Mouse (Mus musculus): ENCODE measurements around the gene Top1. TPM values are rescaled to one million over a fixed set of nuclear protein-coding genes. Genes with fewer than 3 reads are reported as not detected.

Gene Top1
- polyA plus RNA-seq (2015; fragmentation: Nextera tagmentation; extraction: Ambion mirVana): 32.1 and 34.1 TPM in 2 replicates

DNA sequence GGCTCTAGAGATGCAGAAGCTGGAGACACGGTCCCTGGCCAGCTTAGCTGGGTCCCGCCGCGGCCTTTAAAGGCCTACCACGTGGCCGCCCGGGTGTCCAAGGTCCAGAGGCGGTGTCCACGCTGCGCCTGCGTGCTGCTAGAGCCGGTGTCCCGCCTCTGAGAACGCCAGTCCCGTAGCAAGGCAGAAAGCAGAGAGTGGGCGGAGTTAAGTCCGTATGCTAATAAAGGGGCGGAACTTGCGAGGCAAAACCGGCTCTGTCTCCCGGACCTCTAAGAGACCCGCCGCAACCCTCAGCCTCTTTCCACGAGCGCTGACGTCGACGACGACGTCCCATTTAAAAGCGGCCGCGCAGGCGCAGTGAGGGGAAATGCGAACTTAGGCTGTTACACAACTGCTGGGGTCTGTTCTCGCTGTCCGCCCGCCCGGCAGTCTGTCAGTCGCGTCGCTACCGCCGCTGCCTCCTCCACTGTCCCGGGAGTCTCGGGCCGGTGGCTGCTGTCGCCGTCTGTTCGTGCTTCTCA lies at the start of gene Top1:
Gene Top1 (plus strand): TSS at position 275 of the 524 bp plus-strand sequence.

DNA sequence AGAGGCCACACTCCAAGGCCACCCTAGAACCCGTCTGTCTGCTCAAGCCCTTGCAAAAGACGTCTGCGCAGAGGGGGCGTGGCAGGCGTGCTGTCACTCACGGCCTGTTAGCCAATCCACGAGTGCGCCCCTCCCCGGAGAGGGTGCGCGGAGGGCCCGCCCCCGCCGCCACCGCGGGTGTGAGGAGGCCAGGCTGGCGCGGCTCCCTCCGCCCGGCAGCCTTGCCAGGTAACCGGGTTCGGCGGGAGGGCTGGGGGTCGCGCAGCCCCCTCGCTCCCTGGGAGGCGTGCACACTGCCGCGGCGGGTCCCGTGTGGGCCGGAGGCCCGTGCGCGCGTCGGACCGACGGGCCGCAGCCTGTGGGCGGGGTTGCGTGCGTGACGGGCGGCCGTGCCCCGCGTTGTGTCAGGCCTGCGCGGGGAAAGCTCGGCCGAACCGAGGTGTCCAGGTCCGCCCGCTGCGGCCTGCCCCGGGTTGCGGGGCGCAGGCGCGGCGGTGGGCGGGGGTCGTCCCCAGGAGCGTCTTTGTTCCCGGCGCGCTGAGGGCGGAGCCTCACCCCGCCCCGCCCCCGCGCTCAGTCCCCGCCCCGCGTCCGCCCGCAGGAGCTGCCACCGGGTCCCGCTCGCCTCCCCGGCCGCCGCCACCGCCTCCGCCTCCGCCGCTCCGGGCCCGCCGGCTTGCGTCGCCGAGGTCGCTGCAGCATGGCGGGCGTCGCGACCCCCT lies 85.6 kb downstream of the Top1 start, which contains the start of gene Plcg1:
Gene Plcg1 (plus strand): TSS at position 184 of the 722 bp plus-strand sequence.

Small RNA genes lying within 50 kb of the gene (microRNA-seq; reads per million reads assigned to microRNA genes)
- 0 reads per million in 2 experiments for gene Gm23968

Other genes with a start within 250 kb of the Top1 start
- gene Plcg1, start 85.4 kb downstream of the Top1 start, polyA plus RNA-seq (2015; fragmentation: Nextera tagmentation; extraction: Ambion mirVana): 18.7 and 19.1 TPM in 2 replicates
- gene Zhx3, start 227.1 kb downstream of the Top1 start, polyA plus RNA-seq (2015; fragmentation: Nextera tagmentation; extraction: Ambion mirVana): 7.6 and 8.2 TPM in 2 replicates
- 1.3 and 1.6 TPM in 2 replicates for gene Lpin3, start 234.8 kb downstream of the Top1 start, polyA plus RNA-seq (2015; fragmentation: Nextera tagmentation; extraction: Ambion mirVana)